Mouse (Mus musculus) embryonic fibroblast, embryonic 13.5 days (primary cell): ENCODE data around the gene Il10rb. TPM values are rescaled to one million over a fixed set of nuclear protein-coding genes. Genes with fewer than 3 reads are reported as not detected.
"Not testable (repeated sequence)": the region's sequence is repeated elsewhere in the genome, so short reads cannot be mapped to it uniquely, and the experiment has no call there.

Experiments used
- H3K27ac ChIP-seq: 2 replicates; pipeline ENCODE4 v1.5.1; 2012; ENCODE audit warnings: low read length, control low read depth, inconsistent platforms; ENCODE audit not compliant: insufficient read depth
- H3K4me1 ChIP-seq: 2 replicates; pipeline ENCODE4 v1.6.1; 2011; ENCODE audit warnings: low read length; ENCODE audit not compliant: control insufficient read depth, insufficient read depth
- H3K4me3 ChIP-seq: 2 replicates; pipeline ENCODE4 v1.5.1; 2011; ENCODE audit warnings: mild to moderate bottlenecking, control low read depth, low read length; ENCODE audit not compliant: insufficient read depth
- CTCF ChIP-seq: IDR thresholded peaks from 2 replicates; pipeline ENCODE4 v1.5.1; 2011; ENCODE audit warnings: mild to moderate bottlenecking, control low read depth, low read length, moderate library complexity, borderline replicate concordance; ENCODE audit not compliant: insufficient read depth
- POLR2A ChIP-seq: IDR thresholded peaks from 2 replicates; pipeline ENCODE4 v1.6.1; 2011; ENCODE audit warnings: low read depth, mild to moderate bottlenecking, control low read depth, low read length, moderate library complexity
- polyA plus RNA-seq: library from polyadenylated mRNA; stranded (reverse); fragments of >200 nt; gene quantifications from 2 replicates; pipeline ENCODE4 v1.2.4, GENCODE M21; 2011; ENCODE audit warnings: low read depth; ENCODE audit not compliant: missing spikeins, insufficient read length

Gene Il10rb
- polyA plus RNA-seq, 1 experiment, result 29.0 TPM

- Histone ChIP-seq H3K4me3 (no peak overlapping the region), H3K4me1 (no peaks in the 10 kb centered on the region), H3K27ac (no peak overlapping the region)
- TF ChIP-seq CTCF (no peak), POLR2A (no peak)
These were observed 28.2 kb downstream of the Il10rb start for GRCm38 (mm10) chr16:91434119-91434518.

DNA sequence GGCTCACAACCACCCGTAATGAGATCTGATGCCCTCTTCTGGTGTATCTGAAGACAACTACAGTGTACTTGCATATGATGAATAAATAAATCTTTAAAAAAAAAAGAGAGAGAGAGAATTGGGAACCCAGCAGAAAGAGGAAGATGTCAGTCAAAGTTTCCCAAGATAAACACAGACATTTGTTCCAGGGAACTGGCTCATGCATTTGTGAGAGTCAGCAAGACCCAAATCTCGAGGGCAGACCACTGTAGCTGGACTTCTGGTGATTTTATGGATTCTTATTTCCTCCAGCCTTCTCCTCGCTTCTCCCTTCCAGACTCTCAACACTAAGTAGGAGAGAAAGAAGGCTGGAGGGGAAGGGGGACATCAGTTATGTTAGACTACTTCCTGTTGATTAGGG lies 32.1 kb downstream of the Il10rb start:
- TF ChIP-seq CTCF (no peak), POLR2A (no peak)
- Histone ChIP-seq H3K4me1 (no peaks in the 10 kb centered on the region), H3K4me3 (no peak overlapping the region), H3K27ac (no peak overlapping the region)

DNA sequence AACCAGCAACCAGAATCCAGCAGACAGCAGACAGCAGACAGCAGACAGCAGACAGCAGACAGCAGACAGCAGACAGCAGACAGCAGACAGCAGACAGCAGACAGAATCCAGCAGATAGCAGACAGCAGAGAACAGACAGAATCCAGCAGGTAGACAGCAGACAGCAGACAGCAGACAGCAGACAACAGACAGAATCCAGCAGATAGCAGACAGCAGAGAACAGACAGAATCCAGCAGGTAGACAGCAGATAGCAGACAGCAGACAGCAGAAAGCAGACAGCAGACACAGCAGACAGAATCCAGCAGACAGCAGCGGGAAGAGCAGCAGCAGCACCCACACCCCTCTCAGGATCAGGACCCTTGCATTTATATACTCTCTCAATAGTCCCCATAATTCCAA lies 32.6 kb downstream of the Il10rb start:
- not testable (repeated sequence) for H3K4me1 ChIP-seq, H3K27ac ChIP-seq, H3K4me3 ChIP-seq

- Histone ChIP-seq H3K27ac (no peak overlapping the region), H3K4me3 (no peak overlapping the region), H3K4me1 (no peaks in the 10 kb centered on the region)
- TF ChIP-seq CTCF (peak; percentile 20; the same call in 1 of the 2 replicates), POLR2A (no peak)
These were observed 35.4 kb downstream of the Il10rb start for GRCm38 (mm10) chr16:91441366-91441765.

- H3K4me3 ChIP-seq, result no peak overlapping the region
- TF ChIP-seq CTCF (no peak), POLR2A (no peak)
- no peaks in the 10 kb centered on the region for H3K4me1 ChIP-seq
- H3K27ac ChIP-seq, result no peak overlapping the region
These were observed 35.9 kb downstream of the Il10rb start for GRCm38 (mm10) chr16:91441811-91442240.

DNA sequence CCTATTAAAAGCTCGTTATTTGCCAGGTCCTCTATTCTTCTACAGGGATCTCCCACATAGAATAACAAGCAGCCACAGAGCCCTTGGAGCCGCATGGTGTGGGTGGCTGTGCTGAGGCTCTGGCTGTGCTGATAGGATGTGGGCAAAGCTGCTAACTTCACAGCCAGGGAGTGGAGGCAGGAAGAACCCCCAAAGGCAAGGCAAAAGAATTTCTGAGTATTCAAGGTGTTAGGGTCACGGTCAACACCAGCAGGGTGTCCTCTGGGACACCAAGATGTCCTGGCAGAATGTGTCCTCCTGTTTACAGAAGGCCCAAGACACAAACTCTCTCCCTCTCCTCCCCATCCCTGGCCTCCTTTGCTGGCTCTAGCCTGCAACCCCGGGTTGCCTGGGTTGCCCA lies 36.5 kb downstream of the Il10rb start:
- Histone ChIP-seq H3K4me3 (no peak overlapping the region), H3K27ac (no peak overlapping the region), H3K4me1 (no peaks in the 10 kb centered on the region)
- TF ChIP-seq CTCF (no peak), POLR2A (no peak)

GRCm38 (mm10) chr16:91443211-91443611 lies 37.2 kb downstream of the Il10rb start:
- no peak overlapping the region for H3K4me3 ChIP-seq
- TF ChIP-seq CTCF (no peak), POLR2A (no peak)
- H3K4me1 ChIP-seq, result no peaks in the 10 kb centered on the region
- H3K27ac ChIP-seq, result no peak overlapping the region

DNA sequence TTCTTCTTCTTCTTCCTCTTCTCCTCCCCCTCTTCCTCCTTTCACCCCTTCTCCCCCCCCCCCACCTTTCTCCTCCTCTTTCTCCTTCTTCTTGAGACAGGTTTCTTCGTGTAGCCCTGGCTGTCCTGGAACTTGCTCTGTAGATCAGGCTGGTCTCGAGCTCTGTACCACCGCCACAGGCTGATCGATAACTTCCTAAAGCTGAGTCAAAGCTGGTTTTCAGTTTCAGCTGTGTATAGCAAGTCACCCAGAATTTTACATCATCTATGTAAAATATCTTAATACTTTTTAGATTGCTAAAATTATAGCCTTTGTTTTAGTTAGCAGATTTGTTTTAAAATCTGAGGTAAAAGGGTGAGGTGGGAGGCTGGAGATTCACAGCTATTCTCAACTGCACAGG lies 38.9 kb downstream of the Il10rb start:
- Histone ChIP-seq H3K4me1 (no peaks in the 10 kb centered on the region), H3K27ac (no peak overlapping the region), H3K4me3 (no peak overlapping the region)
- TF ChIP-seq POLR2A (no peak), CTCF (no peak)

GRCm38 (mm10) chr16:91445566-91445965 lies 39.6 kb downstream of the Il10rb start:
- H3K4me3 ChIP-seq, result no peak overlapping the region
- H3K27ac ChIP-seq, result no peak overlapping the region
- H3K4me1 ChIP-seq, result no peaks in the 10 kb centered on the region
- TF ChIP-seq CTCF, result no peak
- TF ChIP-seq POLR2A, result no peak

- Histone ChIP-seq H3K4me1 (peaks cover 1% of the 10 kb centered on the region), H3K27ac (no peak overlapping the region), H3K4me3 (no peak overlapping the region)
- TF ChIP-seq POLR2A, result no peak
- no peak for TF ChIP-seq CTCF
These were observed 41.0 kb downstream of the Il10rb start for GRCm38 (mm10) chr16:91446778-91447511.

DNA sequence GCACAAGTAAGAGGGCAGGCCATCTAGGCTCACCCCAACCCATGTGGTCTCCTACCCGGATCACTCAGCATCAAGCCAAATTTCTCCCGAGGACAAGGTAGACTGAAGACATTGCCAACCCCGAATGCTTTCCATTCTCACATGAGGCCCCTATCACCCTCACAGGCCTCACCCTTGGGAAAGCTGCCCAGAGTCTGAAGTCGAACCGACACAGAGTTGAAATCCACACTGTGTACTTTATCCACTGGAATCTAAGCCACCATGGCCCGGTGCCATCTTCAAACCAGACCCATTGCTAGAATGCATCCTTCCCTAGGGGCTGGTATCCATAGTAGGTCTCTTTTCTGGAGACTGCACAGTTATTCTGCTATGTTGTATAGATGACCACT lies 41.5 kb downstream of the Il10rb start:
- TF ChIP-seq CTCF, result no peak
- TF ChIP-seq POLR2A, result no peak
- Histone ChIP-seq H3K27ac (no peak overlapping the region), H3K4me3 (no peak overlapping the region), H3K4me1 (peaks cover 7% of the 10 kb centered on the region)
